Mouse (Mus musculus) gastrocnemius, adult 18-20 months (tissue): ENCODE results near the gene Rgl1. TPM values are rescaled to one million over a fixed set of nuclear protein-coding genes. Genes with fewer than 3 reads are reported as not detected.
A peak's percentile ranks its signal among the peaks of the same experiment; 100 is the strongest.

Source experiments
- DNase-seq: peaks from one replicate; pipeline ENCODE4 v3.0.0; 2021; ENCODE audit warnings: low spot score
- total RNA-seq, 2 experiments: library from RNA; stranded (reverse); gene quantifications; 2 replicates each; pipeline ENCODE4 v1.2.3; 2021

Gene Rgl1
- total RNA-seq, 2 experiments from 2014 or later, result 4.9 to 7.8 TPM

DNA sequence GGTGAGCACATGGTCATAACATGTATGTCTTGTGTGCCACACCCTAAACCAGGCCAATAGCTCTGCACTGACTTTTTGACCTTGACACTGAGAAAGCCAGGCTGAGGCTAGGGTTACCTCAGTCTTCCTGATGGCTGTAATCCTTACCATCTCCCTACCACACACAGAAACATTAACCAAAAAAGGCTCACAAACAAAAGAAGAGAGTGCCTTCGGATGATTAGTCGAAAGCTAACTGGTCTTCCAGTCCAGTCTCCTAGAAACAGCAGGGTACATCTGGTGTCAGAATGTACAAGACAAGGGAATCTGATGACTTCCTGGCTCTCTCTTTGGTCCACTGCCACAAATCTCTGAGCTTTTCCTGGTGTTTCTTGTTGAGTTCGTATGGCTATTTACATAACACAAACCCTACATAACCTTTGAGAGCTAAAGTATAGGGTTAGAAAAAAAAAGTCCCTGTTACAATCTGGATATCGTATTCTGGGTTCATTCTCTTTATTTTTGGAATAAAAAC, 249.0 kb downstream of the Rgl1 start:
- DNase-seq, result no peak

- no peak for DNase-seq
Observed at GRCm38 (mm10) chr1:152514256-152514655, 251.9 kb downstream of the Rgl1 start.

DNA sequence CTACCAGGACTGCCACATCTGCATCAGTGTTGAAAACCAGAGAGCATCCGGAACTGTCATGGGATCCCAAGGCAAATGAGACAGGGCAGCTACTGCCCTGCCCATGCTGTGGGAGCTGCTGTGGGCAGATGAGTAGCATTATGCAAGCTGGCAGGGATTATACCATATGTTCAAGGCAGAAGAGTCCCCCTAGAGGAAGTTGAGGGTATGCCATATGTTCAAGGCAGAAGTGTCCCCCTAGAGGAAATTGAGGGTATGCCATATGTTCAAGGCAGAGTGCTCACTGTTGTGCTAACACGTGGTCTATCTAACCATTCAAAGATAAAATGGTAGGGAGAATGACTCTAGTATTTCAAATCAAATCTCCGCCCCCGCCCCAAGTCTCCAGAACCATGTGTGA, 254.9 kb downstream of the Rgl1 start:
- DNase-seq, result no peak

DNA sequence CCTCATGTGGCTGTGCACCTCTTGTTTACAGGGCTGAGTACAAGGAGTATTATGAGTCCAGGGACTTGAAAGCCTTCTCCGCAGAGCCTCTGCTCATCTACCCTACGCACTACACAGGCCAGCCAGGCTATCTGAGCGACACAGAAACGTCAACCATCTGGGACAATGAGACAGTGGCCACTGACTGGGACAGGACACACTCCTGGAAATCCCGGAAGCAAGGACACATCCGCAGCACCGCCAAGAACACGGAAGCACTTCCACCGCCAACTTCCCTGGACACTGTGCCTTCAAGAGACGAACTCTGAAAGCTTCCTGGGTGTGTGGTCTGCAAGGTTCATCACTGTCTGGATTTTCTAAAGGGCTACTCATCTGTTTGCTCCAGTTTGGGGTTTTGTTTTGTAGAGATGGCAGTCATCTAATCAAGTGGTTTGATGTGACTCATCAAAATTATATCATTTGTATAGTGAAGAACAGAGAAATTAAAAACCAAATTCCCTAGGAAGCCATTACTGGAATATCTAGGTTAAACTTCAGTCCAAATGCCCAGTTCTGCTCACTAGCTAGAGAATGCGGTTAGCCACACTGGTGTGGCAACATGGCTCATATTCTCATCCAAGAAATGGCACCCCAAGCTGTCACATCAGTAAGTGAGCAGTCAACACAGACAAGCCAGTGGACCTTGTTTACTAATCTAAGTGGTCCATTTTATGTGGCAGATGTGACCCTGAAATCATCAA, 257.5 kb downstream of the Rgl1 start:
- DNase-seq, result no peak

DNA sequence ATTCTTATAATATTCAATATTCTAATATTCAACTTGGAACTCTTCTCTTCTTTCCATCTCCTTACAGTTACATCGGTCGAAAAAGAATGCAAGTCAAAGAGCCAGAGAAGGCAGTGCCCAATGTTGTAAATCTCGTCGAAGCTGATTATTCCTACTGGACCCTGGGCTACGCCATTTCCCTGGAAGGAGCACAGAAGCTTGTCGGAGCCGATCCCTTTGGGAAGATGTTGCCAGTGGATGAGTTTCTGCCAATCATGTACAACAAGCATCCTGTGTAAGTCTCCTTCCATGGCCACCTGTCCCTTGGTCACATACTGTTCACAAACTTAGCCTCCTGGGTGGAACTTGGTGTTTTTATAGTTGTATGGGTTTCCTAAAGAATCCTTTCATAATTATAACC, 259.4 kb downstream of the Rgl1 start:
- peak; percentile 45 for DNase-seq

DNA sequence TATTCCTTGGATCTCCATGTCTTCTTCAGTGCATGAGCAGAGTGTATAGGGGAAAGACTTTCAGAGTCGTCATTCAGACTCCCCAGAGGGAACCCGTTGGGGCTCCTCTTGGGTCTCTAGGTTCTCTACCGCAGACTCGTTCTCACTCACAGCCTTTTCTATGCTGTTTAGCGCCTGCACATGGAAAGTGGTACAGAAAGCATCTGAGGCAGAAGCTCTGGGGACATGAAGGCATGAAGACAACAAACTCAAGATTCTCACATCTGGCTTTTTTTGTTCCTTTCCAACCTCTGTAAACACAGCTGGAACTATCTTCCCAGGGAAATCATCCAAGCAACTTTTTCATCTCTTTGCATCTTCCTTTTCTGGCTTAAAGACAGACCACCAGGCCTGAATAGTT, 260.0 kb downstream of the Rgl1 start:
- peak; percentile 33 for DNase-seq

- no peak for DNase-seq
Observed at GRCm38 (mm10) chr1:152499802-152500201, 266.3 kb downstream of the Rgl1 start.

GRCm38 (mm10) chr1:152497581-152497980, 268.6 kb downstream of the Rgl1 start:
- peak; percentile 28 for DNase-seq

DNA sequence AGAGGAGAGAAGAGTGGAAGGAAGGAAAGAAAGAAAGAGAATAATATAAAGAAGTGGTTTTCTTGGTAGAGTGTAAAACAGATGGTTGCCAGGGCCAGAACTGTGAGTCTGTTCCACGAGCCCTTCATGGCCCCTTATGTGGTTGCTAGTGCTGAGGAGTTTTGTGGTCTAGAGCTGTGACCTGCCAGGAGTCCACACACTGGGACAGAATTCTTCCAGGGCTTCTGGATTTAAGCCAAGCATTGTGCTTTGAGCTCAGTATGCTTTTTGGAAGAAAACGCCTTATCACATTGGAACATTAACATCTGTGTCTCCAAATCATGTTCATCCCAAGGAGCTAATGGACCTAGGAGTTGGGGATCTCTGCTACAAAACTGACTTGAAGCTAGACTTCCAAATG, 269.3 kb downstream of the Rgl1 start:
- DNase-seq, result peak; percentile 20

GRCm38 (mm10) chr1:152492258-152492657, 273.9 kb downstream of the Rgl1 start:
- no peak for DNase-seq

GRCm38 (mm10) chr1:152490842-152491241, 275.3 kb downstream of the Rgl1 start:
- no peak for DNase-seq

GRCm38 (mm10) chr1:152476126-152476525, 290.0 kb downstream of the Rgl1 start:
- peak; percentile 47 for DNase-seq

DNA sequence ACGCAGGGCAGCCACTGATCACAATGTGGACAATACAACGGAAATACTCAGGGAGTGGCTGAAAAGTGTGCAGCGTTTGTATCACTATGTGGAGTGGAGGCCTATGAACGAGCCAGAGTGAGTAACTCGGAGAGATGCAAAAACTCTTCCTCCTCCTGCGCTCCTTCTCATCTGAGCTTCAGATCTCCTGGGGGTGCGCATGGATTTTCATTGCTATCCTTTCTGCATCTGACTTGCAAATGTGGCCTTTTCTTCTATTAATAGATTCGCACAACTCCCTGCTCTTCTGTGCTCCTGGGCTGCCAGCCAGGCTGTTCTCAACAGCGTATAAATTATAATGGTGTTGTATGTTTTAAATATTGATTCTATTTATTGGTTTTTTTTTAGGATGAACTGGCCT, 297.7 kb downstream of the Rgl1 start:
- DNase-seq, result no peak

Other genes starting within 250 kb of the Rgl1 start
- gene Apobec4, start 15.8 kb downstream of the Rgl1 start, total RNA-seq, result not detected
- gene Arpc5, start 191 bp upstream of the Rgl1 start, total RNA-seq, result 10 to 100 TPM in 1 of 2 experiments, 1 to 10 TPM in 1; 7.8 to 11.7 TPM
- gene Ncf2, start 33.8 kb upstream of the Rgl1 start, total RNA-seq, result under 1 TPM; 0.50 to 0.93 TPM
- 10 to 100 TPM; 37.3 to 38.9 TPM for gene Smg7, start 136.3 kb upstream of the Rgl1 start, total RNA-seq
- gene Nmnat2, start 188.6 kb upstream of the Rgl1 start, total RNA-seq, result under 1 TPM; 0.43 to 0.80 TPM